Comparison of ENCODE assay signal across 9 mouse cellular contexts in genomic region chr14:52327910-52328812, GRCm38 (mm10). TPM values are rescaled to one million over a fixed set of nuclear protein-coding genes. Genes with fewer than 3 reads are reported as not detected.
DNase-seq lines count a peak whose midpoint lies in the region; ATAC-seq and TF ChIP-seq lines count a peak whose summit lies in the region.
"Had no signal": no experiment of that assay in that cellular context is flagged by ENCODE, and none has a peak within 500 bp of the region (broad histone marks: within the 10 kb centered on the region; RNA-seq: fewer than 3 reads in every experiment).

TSS of gene Sall2 (minus strand) at chr14:52328762.

- H3K27ac ChIP-seq in heart, embryonic 15.5 days: no peak within 1 kb of the TSS
- no peak within 1 kb of the TSS for H3K27ac ChIP-seq in heart, adult 2 months
- peak within 1 kb of the TSS; percentile 41; the same call in 1 of the 2 replicates for H3K27ac ChIP-seq in forebrain, embryonic 15.5 days (replicated peaks)
- no peak within 1 kb of the TSS for H3K27ac ChIP-seq in limb, embryonic 12.5 days
- H3K27ac ChIP-seq in stomach, postnatal 0 days (replicated peaks): no peak within 1 kb of the TSS

- H3K4me1 ChIP-seq in heart, embryonic 15.5 days (replicated peaks): peaks cover 12% of the 10 kb centered on the region
- H3K4me1 ChIP-seq in heart, adult 2 months (ENCODE audit: control insufficient read depth, insufficient read depth, low read length): no peaks in the 10 kb centered on the region
- H3K4me1 ChIP-seq in forebrain, embryonic 15.5 days: peaks cover 22% of the 10 kb centered on the region
- peaks cover 5% of the 10 kb centered on the region; the same call in 1 of the 2 replicates for H3K4me1 ChIP-seq in limb, embryonic 12.5 days (replicated peaks)
- H3K4me1 ChIP-seq in stomach, postnatal 0 days (replicated peaks; ENCODE audit: control insufficient read depth, insufficient read depth): no peaks in the 10 kb centered on the region; the same call in 1 of the 2 replicates

- POLR2A ChIA-PET in Patski (lab: Charles Lee): interaction anchor here (0.7 to 1.0 kb wide), 2 partner anchors 9 to 117 kb away, joined by 3 read pairs; no protein-coding TSS in a partner anchor

- peak within 1 kb of the TSS; percentile 7; the same call in 1 of the 2 replicates for H3K9ac ChIP-seq in heart, embryonic 15.5 days
- no peak within 1 kb of the TSS for H3K9ac ChIP-seq in heart, adult 2 months (ENCODE audit: low read depth, low read length)
- peak within 1 kb of the TSS; percentile 57 for H3K9ac ChIP-seq in forebrain, embryonic 15.5 days (replicated peaks)
- peak within 1 kb of the TSS; percentile 47 for H3K9ac ChIP-seq in limb, embryonic 12.5 days (replicated peaks)
- H3K9ac ChIP-seq in stomach, postnatal 0 days (ENCODE audit: low read length): peak within 1 kb of the TSS; percentile 18

- no peak for ATAC-seq in heart, embryonic 15.5 days (replicated peaks; ENCODE audit: insufficient number of reproducible peaks, insufficient read depth, low FRiP score, low read depth)
- no peak for ATAC-seq in Patski
- peak; percentile 67 for ATAC-seq in forebrain, embryonic 15.5 days (replicated peaks)
- ATAC-seq in limb, embryonic 12.5 days (ENCODE audit: insufficient number of reproducible peaks, insufficient read depth, low FRiP score, low TSS enrichment, low read depth): peak; percentile 80
- peak; percentile 42; the same call in 1 of the 2 replicates for ATAC-seq in stomach, postnatal 0 days (ENCODE audit: low FRiP score, low TSS enrichment)
- ATAC-seq in erythroid progenitor cell, adult 5-6 weeks (replicated peaks; ENCODE audit: low FRiP score, poor library complexity, severe bottlenecking): no peak

- TF ChIP-seq EP300 in heart, adult 2 months (IDR thresholded peaks at IDR 0.05; ENCODE audit: insufficient read depth, low read depth, low read length): no peak
- TF ChIP-seq EP300 in stomach, postnatal 0 days (optimal IDR thresholded peaks at IDR 0.05): no peak

- no peaks in the 10 kb centered on the region for H3K36me3 ChIP-seq in heart, embryonic 15.5 days
- H3K36me3 ChIP-seq in heart, adult 2 months (ENCODE audit: control insufficient read depth, insufficient read depth, low read length): no peaks in the 10 kb centered on the region
- H3K36me3 ChIP-seq in forebrain, embryonic 15.5 days: no peaks in the 10 kb centered on the region
- H3K36me3 ChIP-seq in limb, embryonic 12.5 days: no peaks in the 10 kb centered on the region
- H3K36me3 ChIP-seq in stomach, postnatal 0 days (ENCODE audit: control insufficient read depth, insufficient read depth, low read length): no peaks in the 10 kb centered on the region

- peaks cover 55% of the 10 kb centered on the region for H3K27me3 ChIP-seq in heart, embryonic 15.5 days
- peaks cover 5% of the 10 kb centered on the region for H3K27me3 ChIP-seq in heart, adult 2 months (ENCODE audit: control insufficient read depth, insufficient read depth, low read length)
- peaks cover 57% of the 10 kb centered on the region for H3K27me3 ChIP-seq in Patski
- no peaks in the 10 kb centered on the region for H3K27me3 ChIP-seq in forebrain, embryonic 15.5 days
- peaks cover 66% of the 10 kb centered on the region for H3K27me3 ChIP-seq in limb, embryonic 12.5 days
- H3K27me3 ChIP-seq in stomach, postnatal 0 days (ENCODE audit: control insufficient read depth, insufficient read depth, low read length): no peaks in the 10 kb centered on the region

- H3K4me3 ChIP-seq in heart, embryonic 15.5 days: peak within 1 kb of the TSS; percentile 46
- H3K4me3 ChIP-seq in heart, adult 2 months: no peak within 1 kb of the TSS
- H3K4me3 ChIP-seq in forebrain, embryonic 15.5 days: peak within 1 kb of the TSS; percentile 52
- H3K4me3 ChIP-seq in limb, embryonic 12.5 days (replicated peaks): peak within 1 kb of the TSS; percentile 42
- H3K4me3 ChIP-seq in stomach, postnatal 0 days (ENCODE audit: low read depth, low read length): peak within 1 kb of the TSS; percentile 35

- DNase-seq in heart, adult 2 months: no peak
- no peak for DNase-seq in Patski (ENCODE audit: low read depth, low spot score)
- DNase-seq in stomach, postnatal 0 days (ENCODE audit: low spot score): no peak
- no peak for DNase-seq in adrenal gland, adult 8-10 months

- WGBS in heart, embryonic 15.5 days: 2% methylated on average over 26 of the region's 26 CpGs
- WGBS in heart, adult 2 months: 4% methylated on average over 26 of the region's 26 CpGs
- WGBS in forebrain, embryonic 15.5 days: under 1% methylated on average over 26 of the region's 26 CpGs
- 1% methylated on average over 26 of the region's 26 CpGs for WGBS in limb, embryonic 12.5 days
- 2% methylated on average over 26 of the region's 26 CpGs for WGBS in stomach, postnatal 0 days

- in situ Hi-C loops in Patski (cut with MboI; ENCODE audit: low pct_unique_long_range_greater_than_20kb): no loop called here

- TF ChIP-seq POLR2A in heart, adult 2 months (IDR thresholded peaks at IDR 0.05; ENCODE audit: insufficient read depth, low read depth, low read length): no peak

- intact Hi-C loops in heart, adult 2 months (cut with DNase I): no loop called here

- CTCF ChIA-PET in Patski (lab: Charles Lee): no interaction called here

- H3K4me2 ChIP-seq in heart, embryonic 15.5 days: peak within 1 kb of the TSS; percentile 72
- peak within 1 kb of the TSS; percentile 89 for H3K4me2 ChIP-seq in forebrain, embryonic 15.5 days (replicated peaks)
- peak within 1 kb of the TSS; percentile 79 for H3K4me2 ChIP-seq in limb, embryonic 12.5 days
- peak within 1 kb of the TSS; percentile 68 for H3K4me2 ChIP-seq in stomach, postnatal 0 days (replicated peaks; ENCODE audit: low read depth)

- no peak for TF ChIP-seq CTCF in heart, adult 2 months (IDR thresholded peaks at IDR 0.05)
- no peak for TF ChIP-seq CTCF in Patski (IDR thresholded peaks at IDR 0.05)
- TF ChIP-seq CTCF in stomach, postnatal 0 days (IDR thresholded peaks at IDR 0.05; ENCODE audit: low read depth): no peak

- H3K79me2 ChIP-seq in heart, adult 2 months (replicated peaks; ENCODE audit: control insufficient read depth, insufficient read depth, low read length): no peaks in the 10 kb centered on the region

- no peaks in the 10 kb centered on the region for H3K9me3 ChIP-seq in heart, embryonic 15.5 days (replicated peaks)
- no peaks in the 10 kb centered on the region for H3K9me3 ChIP-seq in forebrain, embryonic 15.5 days
- no peaks in the 10 kb centered on the region for H3K9me3 ChIP-seq in limb, embryonic 12.5 days
- H3K9me3 ChIP-seq in stomach, postnatal 0 days (ENCODE audit: control insufficient read depth, low read length): no peaks in the 10 kb centered on the region

RNA-seq across cellular contexts. Expression of gene Sall2, which starts in this region (rescaled TPM):
- 4.8 and 7.3 TPM in 2 replicates for polyA plus RNA-seq in heart, embryonic 15.5 days (2015; fragmentation: Nextera tagmentation; extraction: Ambion mirVana)
- total RNA-seq in heart, adult 2 months (2021): 1 to 10 TPM in 1 of 2 experiments, under 1 TPM in 1; 0.98 to 2.0 TPM
- 1.6 and 2.3 TPM in 2 replicates for polyA plus RNA-seq in heart, adult 2 months (2012; rRNA removed)
- 16.8 TPM for polyA plus RNA-seq in Patski (2021)
- polyA plus RNA-seq in forebrain, embryonic 15.5 days (2015; fragmentation: Nextera tagmentation; extraction: Ambion mirVana): 29.6 and 31.7 TPM in 2 replicates
- 30.9 and 33.7 TPM in 2 replicates for polyA plus RNA-seq in limb, embryonic 12.5 days (2016; fragmentation: Nextera tagmentation; extraction: Ambion mirVana)
- 1.9 and 2.1 TPM in 2 replicates for polyA plus RNA-seq in stomach, postnatal 0 days (2015; fragmentation: Nextera tagmentation; extraction: Ambion mirVana)
- 1.1 TPM in 1 of 2 replicates, not detected in the other for total RNA-seq in erythroid progenitor cell, adult 5-6 weeks (2015; ENCODE audit: low replicate concordance)
- total RNA-seq in erythroid progenitor cell, adult 5-6 weeks (2017; ENCODE audit: low replicate concordance): 0.13 and 0.30 TPM in 2 replicates
- total RNA-seq in adrenal gland, adult 8-10 months (2022): 10 to 100 TPM in 2 of 4 experiments, 1 to 10 TPM in 2; 7.3 to 15.2 (median 12.0) TPM
- total RNA-seq: MEL had no signal

Comparison
In these comparisons a context has a peak if more than half of its experiments do, and no peak if none do; other contexts are left out.
1. ATAC-seq: peak in forebrain, embryonic 15.5 days (single experiment), limb, embryonic 12.5 days (single experiment) and stomach, postnatal 0 days (single experiment); none in heart, embryonic 15.5 days (single experiment), Patski (single experiment) and erythroid progenitor cell, adult 5-6 weeks (single experiment).
2. Peak in every context shown above with its lines, with median percentiles within 50 percentile points of each other: H3K4me2 ChIP-seq.